Mouse (Mus musculus) E14TG2a.4 (cell line): ENCODE measurements around the gene Npas3.

Experiments used
- CTCF ChIP-seq: conservative IDR thresholded peaks from 2 replicates; pipeline ENCODE4 v1.5.1; 2014; ENCODE audit warnings: low read length
- NANOG ChIP-seq: IDR thresholded peaks from 2 replicates; pipeline ENCODE4 v1.6.1; 2014; ENCODE audit warnings: borderline replicate concordance, low read length, mixed read lengths

GRCm38 (mm10) chr12:53333251-53333650 is 84.8 kb downstream of the Npas3 start:
- TF ChIP-seq CTCF: no peak
- no peak for TF ChIP-seq NANOG
